Mouse (Mus musculus) lung, adult 2 months (tissue): ENCODE measurements around the gene Elobl.

Experiments
- CTCF ChIP-seq: fragments of 200-500 bp; IDR thresholded peaks from 2 replicates; pipeline ENCODE4 v1.5.1; 2011; ENCODE audit warnings: mild to moderate bottlenecking, low read length, control low read depth; ENCODE audit not compliant: insufficient read depth
- POLR2A ChIP-seq: fragments of 200-500 bp; IDR thresholded peaks from 2 replicates; pipeline ENCODE4 v1.6.1; 2011; ENCODE audit warnings: low read depth, mild to moderate bottlenecking, control low read depth, low read length, borderline replicate concordance; ENCODE audit errors: extremely low read depth

DNA sequence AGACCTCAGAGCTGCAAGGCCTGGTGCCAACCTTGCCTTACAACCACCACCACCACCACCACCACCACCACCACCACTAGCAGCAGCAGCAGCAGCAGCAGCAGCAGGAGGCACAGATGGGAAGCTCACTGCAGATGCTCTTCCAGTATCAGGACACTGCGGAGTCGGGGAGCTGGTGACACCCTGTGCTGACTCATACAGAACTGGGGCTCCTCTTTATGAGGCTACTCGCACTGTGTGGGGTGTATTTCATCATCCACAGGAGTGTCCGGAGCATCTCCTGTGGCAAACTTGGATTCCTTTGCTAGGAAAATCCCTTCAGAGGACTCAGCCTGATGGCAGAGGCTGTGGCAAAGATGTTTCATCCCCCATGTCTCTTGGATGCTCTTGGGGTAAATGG, 27.1 kb downstream of the Elobl start:
- no peak for TF ChIP-seq POLR2A
- no peak for TF ChIP-seq CTCF
